Mouse (Mus musculus) adrenal gland, postnatal 25 days (tissue): ENCODE measurements around the gene Krt33a. TPM values are rescaled to one million over a fixed set of nuclear protein-coding genes. Genes with fewer than 3 reads are reported as not detected.
A peak's percentile ranks its signal among the peaks of the same experiment; 100 is the strongest.

Source experiments
- DNase-seq: peaks from one replicate; pipeline ENCODE4 v3.0.0; 2021; ENCODE audit warnings: mixed read lengths
- long read RNA-seq: library from polyadenylated mRNA; stranded (forward); transcript quantifications from one replicate; pipeline ENCODE4 v2.0.0, GENCODE M21; 2021
- total RNA-seq: library from RNA; stranded (reverse); gene quantifications from 2 replicates; pipeline ENCODE4 v1.2.3, GENCODE M21; 2021

The Krt33a gene
- not detected in 2 replicates for total RNA-seq
- long read RNA-seq = 0 reads

DNA sequence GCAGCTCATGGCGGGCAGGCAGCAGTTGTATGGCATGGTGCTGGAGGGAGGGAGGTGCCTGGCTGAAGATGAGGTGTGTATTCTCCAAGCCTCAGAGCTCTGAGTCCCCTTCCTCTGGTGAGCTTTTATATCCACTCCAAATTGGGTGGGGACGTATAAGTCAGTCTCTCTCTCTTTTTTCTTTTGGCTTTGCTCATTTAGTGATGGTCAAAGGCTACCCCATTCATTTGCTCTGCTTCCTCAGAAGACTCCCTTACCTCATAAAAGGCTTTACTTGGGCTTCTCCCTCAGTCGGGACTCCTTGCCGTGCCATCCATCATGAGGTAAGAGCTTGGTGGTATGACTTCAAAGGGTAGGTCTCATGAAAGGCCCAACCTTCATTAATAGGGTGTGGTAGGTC is at the start of gene Krt33a:
Gene Krt33a (minus strand): TSS at position 101 of the 400 bp plus-strand sequence.
- no peak for DNase-seq

- no peak for DNase-seq
Observed at GRCm38 (mm10) chr11:100058875-100059274, 42.9 kb upstream of the Krt33a start.

- no peak for DNase-seq
Observed at GRCm38 (mm10) chr11:100055686-100056655, 40.0 kb upstream of the Krt33a start.

- DNase-seq = no peak
Observed at GRCm38 (mm10) chr11:100050451-100050850, 34.4 kb upstream of the Krt33a start, which contains the start of gene Krt31. Gene Krt31, minus strand, starts transcription at chr11:100050551.

DNA sequence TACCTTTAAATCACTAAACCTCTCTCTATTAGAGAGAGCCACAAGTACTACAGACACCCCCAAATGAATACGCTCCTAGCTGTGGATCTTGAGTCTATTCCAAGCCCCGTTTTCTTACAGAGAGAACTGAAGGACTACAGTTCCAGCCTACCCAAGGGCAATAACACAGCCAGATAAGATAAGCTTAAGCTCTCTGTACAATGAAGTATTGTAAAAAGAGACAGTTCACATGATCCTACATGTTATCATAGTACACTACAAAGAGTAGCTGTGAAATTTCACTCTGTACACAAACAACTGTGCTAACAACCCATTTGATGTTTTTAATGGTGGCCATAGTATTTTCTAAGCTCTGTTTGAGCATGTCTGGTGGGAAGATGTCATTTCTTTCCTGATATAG is 31.2 kb upstream of the Krt33a start:
- DNase-seq = no peak

DNA sequence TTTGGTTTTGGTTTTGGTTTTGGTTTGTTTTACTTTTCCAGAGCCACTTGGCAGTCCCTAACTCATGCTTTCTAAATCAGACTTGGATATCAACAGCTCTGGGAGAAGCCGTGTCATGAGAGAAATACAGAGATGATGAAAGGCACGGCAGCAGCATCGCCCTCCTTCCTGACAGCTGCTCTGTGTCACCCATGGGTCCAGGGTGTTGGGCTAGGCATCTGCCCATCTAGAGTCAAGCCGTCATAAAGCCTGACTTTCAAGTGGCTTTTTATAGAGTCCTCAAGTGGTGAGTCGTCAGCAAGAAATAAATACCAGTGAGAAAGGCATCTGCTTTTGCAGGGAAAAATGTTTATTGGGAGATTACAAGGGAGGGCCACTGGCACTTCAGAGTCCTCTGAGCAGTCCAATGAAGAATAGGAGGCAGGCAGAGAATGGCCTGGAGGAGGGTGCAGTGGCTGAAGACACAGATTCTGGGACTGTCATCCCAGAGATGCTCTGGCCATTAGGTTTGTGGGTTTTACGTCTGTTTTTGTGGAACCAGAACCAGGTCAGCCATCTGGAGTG is 30.4 kb upstream of the Krt33a start:
- no peak for DNase-seq

DNA sequence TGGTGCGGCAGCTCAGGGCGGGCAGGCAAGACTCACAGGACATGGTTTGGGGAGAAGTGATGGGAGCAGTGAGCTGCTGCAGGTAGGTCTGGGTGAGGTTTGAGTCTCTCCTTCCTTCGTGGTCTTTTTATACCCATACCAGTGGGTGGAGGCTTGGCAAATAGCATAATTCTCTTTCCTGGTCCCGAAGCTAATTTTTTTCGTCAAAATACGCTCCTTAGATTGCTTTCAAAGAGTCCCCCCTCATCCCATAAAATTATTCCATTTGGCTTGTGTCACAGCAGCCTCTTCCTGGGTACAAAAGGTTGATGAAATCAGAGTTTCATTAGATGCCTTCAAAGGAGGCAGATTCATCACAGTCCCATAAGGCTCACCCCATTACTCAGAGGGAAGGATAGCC is 25.4 kb upstream of the Krt33a start, which contains the start of gene Krt34:
Gene Krt34 (minus strand): TSS at position 101 of the 400 bp plus-strand sequence.
- no peak for DNase-seq

- DNase-seq = no peak
Observed at GRCm38 (mm10) chr11:100029768-100030167, 13.8 kb upstream of the Krt33a start, which contains the start of gene Krt33b. Gene Krt33b, minus strand, starts transcription at chr11:100029868.

GRCm38 (mm10) chr11:100021438-100021837 is 5.4 kb upstream of the Krt33a start:
- DNase-seq = no peak

- DNase-seq = no peak
Observed at GRCm38 (mm10) chr11:100019466-100019865, 3.5 kb upstream of the Krt33a start.

DNA sequence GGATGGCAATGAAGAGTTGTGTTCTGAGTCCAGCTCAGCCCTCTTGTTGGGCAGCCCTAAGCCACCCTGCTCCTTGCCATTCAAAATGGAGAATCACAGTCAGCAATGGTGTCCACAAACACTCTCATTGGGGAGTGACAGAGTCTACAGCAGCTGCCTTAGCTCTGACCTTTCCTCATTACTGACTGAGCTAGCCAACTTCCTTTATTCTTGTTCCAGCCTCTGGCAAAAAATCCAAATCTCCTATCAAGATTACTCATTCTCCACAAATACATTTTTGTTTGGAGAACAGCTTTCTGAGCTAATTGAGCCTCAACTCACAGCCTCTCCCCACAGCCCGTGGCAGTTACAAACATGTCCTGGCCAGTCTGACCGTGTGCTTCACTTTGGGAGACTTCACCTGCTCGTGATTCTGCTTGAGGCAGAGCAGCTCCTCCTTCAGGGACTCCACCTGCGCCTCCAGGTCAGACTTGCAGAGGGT is 2.3 kb downstream of the Krt33a start:
- no peak for DNase-seq

GRCm38 (mm10) chr11:100010682-100011081 is 5.3 kb downstream of the Krt33a start:
- DNase-seq = no peak

- DNase-seq = no peak
Observed at GRCm38 (mm10) chr11:100008336-100008735, 7.7 kb downstream of the Krt33a start.

DNA sequence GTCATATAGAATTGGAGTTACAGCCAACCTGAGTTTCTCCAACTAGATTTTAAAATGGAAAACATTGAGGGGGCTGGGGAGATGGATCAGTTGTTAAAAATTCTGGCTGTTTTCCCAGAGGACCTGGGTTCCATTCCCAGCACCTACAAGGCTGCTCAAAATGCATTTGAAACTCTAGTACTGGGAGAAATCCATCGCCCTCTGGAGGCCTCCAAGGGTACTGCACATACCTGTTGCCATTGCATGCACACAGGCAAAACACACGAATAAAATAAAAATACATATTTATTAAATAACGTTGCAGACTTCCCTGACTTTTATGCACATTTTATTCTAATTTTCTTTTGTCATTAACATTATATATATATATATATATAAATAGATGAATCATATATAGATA is 9.4 kb downstream of the Krt33a start:
- DNase-seq = no peak

GRCm38 (mm10) chr11:100005905-100006304 is 10.1 kb downstream of the Krt33a start:
- DNase-seq = no peak

DNA sequence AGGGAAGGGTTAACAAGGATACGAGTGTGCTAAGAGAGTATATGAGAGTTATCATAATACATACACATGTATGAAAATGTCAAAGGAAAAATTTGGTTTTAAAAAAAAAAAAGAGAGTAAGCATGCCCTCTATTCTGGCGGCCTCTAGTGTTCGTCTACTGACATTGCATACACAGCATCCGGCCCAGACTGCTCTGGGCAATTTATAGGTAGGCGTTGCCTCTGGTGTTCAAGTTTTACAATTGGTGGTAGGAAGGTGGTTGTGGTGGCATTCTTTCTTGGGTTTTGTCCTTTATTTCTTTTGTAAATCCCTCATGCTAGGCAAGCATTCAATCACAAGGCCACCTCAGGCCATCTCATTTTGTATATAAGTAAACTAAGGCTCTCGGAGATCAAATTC is 11.2 kb downstream of the Krt33a start:
- DNase-seq = peak; percentile 29

DNA sequence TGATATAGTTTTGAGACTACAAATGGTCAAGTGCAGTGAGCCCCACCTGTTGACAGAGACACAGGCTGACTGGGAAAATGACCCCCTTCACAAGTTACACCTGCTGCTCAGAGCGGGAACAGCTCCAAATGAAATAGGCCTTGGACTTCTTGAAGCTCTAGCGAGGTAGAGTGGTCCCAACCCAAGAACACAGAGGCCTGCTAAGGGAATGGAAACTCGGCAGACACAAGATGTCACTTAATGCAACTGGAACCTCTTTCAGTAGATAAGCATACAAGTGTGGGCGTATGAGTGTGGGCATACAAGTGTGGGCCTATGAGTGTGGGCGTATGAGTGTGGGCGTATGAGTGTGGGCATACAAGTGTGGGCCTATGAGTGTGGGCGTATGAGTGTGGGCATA is 16.9 kb downstream of the Krt33a start:
- DNase-seq = no peak

GRCm38 (mm10) chr11:99994384-99994661 is 21.7 kb downstream of the Krt33a start:
- no peak for DNase-seq

GRCm38 (mm10) chr11:99993620-99994383 is 22.2 kb downstream of the Krt33a start, which contains the start of gene Krtap17-1:
Gene Krtap17-1, minus strand, starts transcription at chr11:99993994.
- DNase-seq = no peak

DNA sequence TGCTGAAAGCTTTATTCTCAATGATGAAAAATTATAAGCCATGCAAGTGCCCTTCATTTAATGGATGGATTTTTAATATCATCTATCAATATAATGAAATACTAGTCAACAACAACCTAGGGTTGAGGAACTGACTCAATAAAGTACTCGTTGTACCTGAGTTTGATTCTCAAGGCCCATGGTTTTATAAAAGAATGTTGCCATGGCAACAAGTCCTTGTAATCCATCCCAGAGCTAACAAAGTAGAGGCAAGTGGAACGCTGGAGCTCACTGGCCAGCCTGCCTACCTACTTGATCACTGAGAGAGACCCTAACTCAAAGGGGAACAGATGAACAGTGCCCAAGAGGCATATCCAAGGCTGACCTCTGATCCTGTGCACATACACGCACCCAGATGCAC is 25.4 kb downstream of the Krt33a start:
- DNase-seq = no peak

GRCm38 (mm10) chr11:99989881-99990405 is 26.1 kb downstream of the Krt33a start:
- DNase-seq = peak; percentile 15

- DNase-seq = no peak
Observed at GRCm38 (mm10) chr11:99988530-99988929, 27.5 kb downstream of the Krt33a start.
